Mouse (Mus musculus): Measurements from ENCODE around the gene Cplx2.

DNA sequence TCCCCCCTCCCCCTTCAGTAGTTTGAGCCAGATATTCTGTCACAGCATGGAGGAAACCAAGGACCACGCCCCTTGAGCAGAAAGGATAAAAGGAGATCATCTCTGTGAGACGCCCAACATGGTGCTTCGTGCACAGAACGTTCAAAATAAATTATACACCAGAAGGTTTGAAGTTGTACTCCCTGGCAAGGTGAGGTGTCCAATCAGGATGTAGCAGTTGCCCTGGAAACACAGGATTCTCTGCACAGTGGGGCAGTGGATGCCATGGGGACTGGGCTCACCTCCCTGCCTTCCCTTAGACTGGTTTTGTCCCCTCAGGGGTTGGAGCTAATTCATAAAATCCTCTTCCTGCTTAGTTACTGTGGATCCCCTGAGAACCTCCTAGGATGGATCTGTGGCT, 25.9 kb downstream of the Cplx2 start:
- TF ChIP-seq CTCF (IDR thresholded peaks at IDR 0.05; ENCODE audit: borderline replicate concordance, insufficient read depth, low read depth, low read length): no peak
- no peak for TF ChIP-seq POLR2A (IDR thresholded peaks at IDR 0.05; ENCODE audit: borderline replicate concordance, insufficient read depth, low read length)
